Mouse (Mus musculus) adrenal gland, adult 18-20 months (tissue): ENCODE measurements around the gene Pcca. TPM values are rescaled to one million over a fixed set of nuclear protein-coding genes. Genes with fewer than 3 reads are reported as not detected.

Experiments used
- DNase-seq, 2 experiments: peaks; one replicate each; pipeline ENCODE4 v3.0.0; 2021 to 2022; ENCODE audit warnings: low spot score in 2 of 2
- total RNA-seq, 2 experiments: library from RNA; stranded (reverse); gene quantifications; 1 replicate in 1 of 2; 2 replicates in 1 of 2; pipeline ENCODE4 v1.2.3; 2021

The Pcca gene
- total RNA-seq, 2 experiments from 2014 or later, result 157 to 179 TPM

GRCm38 (mm10) chr14:122833666-122834065 lies 299.5 kb downstream of the Pcca start:
- no peak for DNase-seq

DNA sequence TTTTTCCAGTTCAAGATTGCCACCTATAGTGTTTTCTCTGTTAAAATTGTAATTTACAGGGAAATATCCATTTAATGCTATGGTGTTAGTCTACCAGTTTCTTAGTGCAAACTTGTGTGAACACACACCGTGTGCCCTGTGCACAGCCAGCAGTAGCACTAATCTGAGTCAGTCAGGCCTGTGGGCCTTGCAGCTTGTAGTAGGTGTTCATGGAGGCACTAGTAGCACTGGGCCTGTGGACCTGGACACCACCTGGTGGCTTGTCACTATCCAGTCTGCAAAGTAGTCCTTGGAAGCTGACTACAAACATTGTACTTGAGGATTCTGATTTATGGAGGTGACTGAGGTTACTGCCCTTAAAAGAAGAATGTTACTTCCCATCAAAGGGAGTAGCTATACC lies 300.6 kb downstream of the Pcca start:
- DNase-seq, result no peak

- no peak for DNase-seq
Measured at GRCm38 (mm10) chr14:122835487-122836190, 301.5 kb downstream of the Pcca start.

- DNase-seq, result no peak
Measured at GRCm38 (mm10) chr14:122836221-122836620, 302.1 kb downstream of the Pcca start.

DNA sequence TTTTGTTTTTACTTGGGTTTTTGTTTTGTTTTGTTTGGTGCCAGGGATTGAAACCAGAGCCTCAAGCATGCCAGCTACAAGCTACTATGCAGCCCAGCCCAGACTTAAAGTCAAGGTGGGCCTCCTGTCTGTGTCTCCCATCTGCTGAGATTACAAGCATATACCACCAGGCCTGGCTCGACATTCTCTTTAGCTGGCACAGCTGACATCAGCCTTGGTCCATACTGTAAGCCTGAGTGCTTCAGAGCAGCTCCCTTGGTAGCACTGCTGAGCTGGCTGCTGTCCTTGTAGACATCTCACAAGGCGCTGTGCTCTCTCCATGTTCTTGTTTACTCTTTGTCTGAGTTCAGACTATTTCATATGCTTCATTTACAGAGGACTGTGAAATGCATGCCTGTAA lies 302.9 kb downstream of the Pcca start:
- no peak for DNase-seq

DNA sequence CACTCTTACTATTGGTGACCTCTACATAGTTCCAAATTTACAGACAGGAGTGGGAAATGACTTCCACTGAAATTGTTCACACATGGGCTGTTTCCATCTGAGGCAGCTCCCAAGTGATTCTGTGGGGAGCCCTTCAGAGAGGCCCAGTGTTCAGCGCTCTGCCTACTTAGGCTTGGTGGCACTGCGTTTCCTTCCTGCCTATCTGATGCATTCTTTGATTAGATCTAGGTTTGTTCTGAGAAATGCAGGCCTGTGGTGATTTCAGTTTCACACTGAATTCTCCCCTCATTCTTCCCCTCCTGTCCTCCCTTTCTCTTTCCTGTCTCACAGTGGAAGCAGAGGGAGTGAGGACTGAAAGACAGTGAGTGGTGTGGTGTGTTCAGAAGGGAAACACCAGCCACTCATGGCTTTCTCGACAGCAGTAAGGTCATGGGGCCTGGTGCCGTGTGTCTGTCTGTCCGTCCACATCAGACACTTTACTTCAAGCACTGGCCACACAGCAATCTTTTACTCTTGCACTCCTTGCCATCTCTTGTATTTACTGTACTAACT lies 318.5 kb downstream of the Pcca start:
- no peak for DNase-seq

DNA sequence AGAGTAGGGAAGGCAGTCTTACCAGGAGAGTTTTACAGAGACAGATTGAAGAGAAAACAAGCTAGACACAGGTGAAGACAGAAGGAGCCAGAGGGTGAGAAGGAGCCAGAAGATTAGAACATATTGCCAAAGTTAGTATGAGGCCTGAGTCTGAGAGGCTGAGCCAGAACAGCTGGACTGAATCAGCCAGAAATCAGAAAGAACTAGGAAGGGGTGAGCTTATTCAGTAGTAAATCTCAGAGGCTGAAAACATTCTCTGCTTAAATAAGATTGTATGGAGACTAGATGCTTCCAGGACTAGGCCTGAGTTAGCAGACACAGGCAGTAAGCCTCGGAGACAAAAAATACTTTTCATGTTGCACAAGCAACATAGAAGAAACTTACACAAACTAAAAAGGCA lies 325.7 kb downstream of the Pcca start:
- DNase-seq, result no peak

GRCm38 (mm10) chr14:122862623-122863022 lies 328.5 kb downstream of the Pcca start:
- DNase-seq, result no peak

- DNase-seq, result no peak
Measured at GRCm38 (mm10) chr14:122865462-122866129, 331.5 kb downstream of the Pcca start.

- no peak for DNase-seq
Measured at GRCm38 (mm10) chr14:122867531-122868285, 333.6 kb downstream of the Pcca start.

DNA sequence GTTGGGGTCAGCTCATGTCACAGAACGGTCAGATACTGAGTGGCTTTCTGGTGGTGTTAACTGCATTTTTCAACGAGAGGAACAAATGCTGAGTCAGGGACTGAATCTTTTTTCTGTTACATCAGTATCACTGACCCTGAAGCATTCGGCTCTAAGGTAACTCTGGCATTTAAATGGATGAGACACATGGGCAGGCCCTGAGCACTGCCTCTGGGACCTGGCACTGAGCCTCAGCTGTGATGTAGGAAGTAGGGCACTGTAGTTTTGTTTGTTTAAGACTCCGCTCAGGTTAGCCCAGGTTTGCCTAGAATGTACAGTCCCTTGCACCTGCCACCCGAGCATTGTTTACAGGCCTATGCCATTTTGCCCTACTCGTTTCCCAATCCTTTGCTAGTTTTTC lies 335.7 kb downstream of the Pcca start:
- peak in 1 of 2 experiments; percentile 38 for DNase-seq

DNA sequence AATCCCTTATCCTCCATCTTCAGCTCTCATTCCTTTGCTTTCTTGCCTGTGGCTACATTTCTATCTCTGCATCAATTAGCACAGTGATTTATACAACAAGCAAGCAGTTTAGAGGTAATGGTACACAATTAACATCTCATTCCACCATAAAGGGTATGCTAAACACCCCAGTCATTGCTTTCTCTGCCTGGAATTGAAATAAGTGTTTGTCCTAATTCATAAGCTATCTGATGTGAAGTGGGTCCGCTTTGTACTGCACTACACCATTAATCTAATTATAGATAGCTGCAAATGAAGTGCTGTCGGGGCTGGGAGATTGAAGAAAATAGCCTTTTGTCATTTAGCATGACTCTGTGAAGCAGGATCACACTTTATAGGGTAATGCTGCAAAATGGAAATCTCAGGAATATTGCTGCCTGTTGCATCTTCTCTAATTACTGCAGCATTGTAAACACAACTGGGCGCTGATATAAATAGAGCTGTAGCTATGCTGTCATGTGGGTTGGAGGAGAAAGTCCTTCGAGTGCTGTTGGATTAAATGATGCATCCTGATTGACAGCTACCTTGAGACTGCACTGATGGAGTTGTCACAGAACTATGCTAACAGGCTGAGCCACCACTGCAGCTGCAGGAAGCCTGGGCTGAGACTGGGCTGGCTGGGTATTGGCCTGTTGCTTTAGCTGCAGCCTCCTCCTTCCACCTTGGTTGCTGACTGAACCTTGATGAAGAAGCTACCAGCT lies 337.9 kb downstream of the Pcca start:
- no peak for DNase-seq

- no peak for DNase-seq
Measured at GRCm38 (mm10) chr14:122872612-122873011, 338.5 kb downstream of the Pcca start.

GRCm38 (mm10) chr14:122875056-122875455 lies 340.9 kb downstream of the Pcca start:
- DNase-seq, result no peak

DNA sequence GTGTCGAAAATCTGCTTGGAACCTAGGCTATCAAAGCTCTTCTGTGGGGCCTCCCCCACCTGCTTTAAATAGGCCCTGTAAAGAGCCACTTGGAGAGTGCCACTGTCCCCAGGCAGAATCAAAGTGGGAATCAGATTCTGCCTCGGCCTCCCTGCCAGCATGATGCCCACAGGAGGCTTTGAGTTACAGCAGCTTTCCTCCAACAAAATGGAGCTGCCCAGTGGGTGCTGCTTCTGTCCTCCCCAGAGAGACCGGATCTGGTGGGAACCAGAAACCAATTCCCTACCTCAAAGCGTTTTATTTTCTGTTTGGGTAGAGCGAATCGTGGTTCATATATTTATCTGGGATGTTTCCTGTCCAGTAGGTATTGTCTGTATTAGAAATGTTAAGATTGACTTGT lies 341.5 kb downstream of the Pcca start:
- no peak for DNase-seq

- peak; percentile 62 to 67 for DNase-seq
Measured at GRCm38 (mm10) chr14:122876163-122876562, 342.0 kb downstream of the Pcca start.

DNA sequence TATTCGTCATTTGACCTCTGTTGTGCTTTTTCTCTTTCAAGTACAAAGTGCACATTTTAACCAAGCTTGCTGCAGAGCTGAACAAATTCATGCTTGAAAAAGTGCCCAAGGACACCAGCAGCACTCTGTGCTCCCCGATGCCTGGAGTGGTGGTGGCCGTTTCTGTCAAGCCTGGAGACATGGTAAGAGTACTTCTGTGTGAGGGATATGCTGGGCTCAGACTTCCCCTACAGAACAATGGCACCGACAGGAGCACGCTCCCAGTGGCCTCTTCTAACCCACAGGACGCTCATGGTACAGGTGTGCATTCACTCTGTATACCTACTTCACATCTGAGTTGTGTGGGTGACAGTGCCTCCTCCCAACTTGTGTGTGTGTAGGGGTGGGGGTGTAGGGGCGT lies 342.6 kb downstream of the Pcca start:
- no peak for DNase-seq

- no peak for DNase-seq
Measured at GRCm38 (mm10) chr14:122877787-122878186, 343.7 kb downstream of the Pcca start.

GRCm38 (mm10) chr14:122880291-122880690 lies 346.2 kb downstream of the Pcca start:
- no peak for DNase-seq

DNA sequence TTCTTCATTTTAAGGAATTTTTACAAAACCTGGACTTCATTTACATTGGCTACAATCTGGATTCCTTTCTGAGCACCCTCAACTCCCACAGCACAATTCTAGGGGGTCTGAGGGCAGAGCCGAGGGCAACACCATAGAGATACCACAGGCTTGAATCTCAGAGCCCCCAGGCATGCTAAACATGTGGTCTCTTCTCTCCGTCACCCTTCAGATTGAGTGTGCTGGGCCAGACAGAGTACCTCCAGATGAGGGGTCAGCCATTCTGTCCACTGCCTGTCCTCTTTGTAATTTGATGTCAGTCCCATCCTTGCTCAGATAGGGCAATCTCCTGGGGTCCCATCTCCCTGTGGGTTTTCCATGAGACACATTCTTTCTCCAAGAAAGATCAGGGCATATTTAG lies 347.6 kb downstream of the Pcca start:
- DNase-seq, result no peak

- DNase-seq, result no peak
Measured at GRCm38 (mm10) chr14:122882201-122882639, 348.1 kb downstream of the Pcca start.
